Mouse (Mus musculus): ENCODE results near the gene Rbak. TPM values are rescaled to one million over a fixed set of nuclear protein-coding genes. Genes with fewer than 3 reads are reported as not detected.
"Not testable (repeated sequence)": the region's sequence is repeated elsewhere in the genome, so short reads cannot be mapped to it uniquely, and the experiment has no call there.

Rbak gene
- polyA plus RNA-seq, 1 experiment from 2014 or later, result 9.7 TPM

- not testable (repeated sequence) for H3K9ac ChIP-seq (replicated peaks; ENCODE audit: low read length); H3K4me2 ChIP-seq (ENCODE audit: low read depth, low read length); H3K36me3 ChIP-seq (replicated peaks; ENCODE audit: control insufficient read depth, insufficient read depth, low read depth, low read length); H3K27me3 ChIP-seq (ENCODE audit: control insufficient read depth, insufficient read depth, low read length); DNase-seq (ENCODE audit: low spot score); H3K4me3 ChIP-seq (ENCODE audit: low read depth, low read length); H3K9me3 ChIP-seq (replicated peaks; ENCODE audit: control insufficient read depth, low read length); H3K27ac ChIP-seq (replicated peaks; ENCODE audit: low read depth, low read length); H3K4me1 ChIP-seq (ENCODE audit: control insufficient read depth, insufficient read depth, low read length); ATAC-seq (replicated peaks; ENCODE audit: insufficient number of reproducible peaks, low FRiP score, low TSS enrichment, low read depth)
- WGBS, result 62% methylated on average over 8 of the region's 8 CpGs
Observed at GRCm38 (mm10) chr5:143194747-143195146, 14.2 kb upstream of the Rbak start.

- Histone ChIP-seq H3K4me2 (ENCODE audit: low read depth, low read length) (no peak overlapping the region), H3K4me3 (ENCODE audit: low read depth, low read length) (no peak overlapping the region), H3K27me3 (ENCODE audit: control insufficient read depth, insufficient read depth, low read length) (no peaks in the 10 kb centered on the region), H3K9ac (replicated peaks; ENCODE audit: low read length) (no peak overlapping the region), H3K4me1 (ENCODE audit: control insufficient read depth, insufficient read depth, low read length) (no peaks in the 10 kb centered on the region), H3K27ac (replicated peaks; ENCODE audit: low read depth, low read length) (no peak overlapping the region), H3K9me3 (replicated peaks; ENCODE audit: control insufficient read depth, low read length) (no peaks in the 10 kb centered on the region), H3K36me3 (replicated peaks; ENCODE audit: control insufficient read depth, insufficient read depth, low read depth, low read length) (no peaks in the 10 kb centered on the region)
- ATAC-seq (replicated peaks; ENCODE audit: insufficient number of reproducible peaks, low FRiP score, low TSS enrichment, low read depth), result no peak
- 87% methylated on average over 8 of the region's 8 CpGs for WGBS
- no peak for DNase-seq (ENCODE audit: low spot score)
Observed at GRCm38 (mm10) chr5:143192806-143193205, 12.2 kb upstream of the Rbak start.

- not testable (repeated sequence) for H3K27ac ChIP-seq (replicated peaks; ENCODE audit: low read depth, low read length); ATAC-seq (replicated peaks; ENCODE audit: insufficient number of reproducible peaks, low FRiP score, low TSS enrichment, low read depth); H3K9ac ChIP-seq (replicated peaks; ENCODE audit: low read length); DNase-seq (ENCODE audit: low spot score); H3K9me3 ChIP-seq (replicated peaks; ENCODE audit: control insufficient read depth, low read length); H3K4me1 ChIP-seq (ENCODE audit: control insufficient read depth, insufficient read depth, low read length); H3K36me3 ChIP-seq (replicated peaks; ENCODE audit: control insufficient read depth, insufficient read depth, low read depth, low read length); H3K4me2 ChIP-seq (ENCODE audit: low read depth, low read length); H3K4me3 ChIP-seq (ENCODE audit: low read depth, low read length); H3K27me3 ChIP-seq (ENCODE audit: control insufficient read depth, insufficient read depth, low read length)
- WGBS, result no CpG with 5 or more reads among the region's 1 CpGs
Observed at GRCm38 (mm10) chr5:143188014-143188413, 7.4 kb upstream of the Rbak start.

- no peak overlapping the region for H3K9ac ChIP-seq (replicated peaks; ENCODE audit: low read length)
- H3K4me1 ChIP-seq (ENCODE audit: control insufficient read depth, insufficient read depth, low read length), result no peaks in the 10 kb centered on the region; the same call in 1 of the 2 replicates
- peaks cover 13% of the 10 kb centered on the region for H3K36me3 ChIP-seq (replicated peaks; ENCODE audit: control insufficient read depth, insufficient read depth, low read depth, low read length)
- ATAC-seq (replicated peaks; ENCODE audit: insufficient number of reproducible peaks, low FRiP score, low TSS enrichment, low read depth) (no peak), DNase-seq (ENCODE audit: low spot score) (peak; percentile 38)
- H3K9me3 ChIP-seq (replicated peaks; ENCODE audit: control insufficient read depth, low read length), result no peaks in the 10 kb centered on the region
- WGBS, result 45% methylated on average over 6 of the region's 6 CpGs
- H3K27ac ChIP-seq (replicated peaks; ENCODE audit: low read depth, low read length), result no peak overlapping the region
- H3K27me3 ChIP-seq (ENCODE audit: control insufficient read depth, insufficient read depth, low read length), result no peaks in the 10 kb centered on the region
- no peak overlapping the region for H3K4me3 ChIP-seq (ENCODE audit: low read depth, low read length)
- H3K4me2 ChIP-seq (ENCODE audit: low read depth, low read length), result no peak overlapping the region
Observed at GRCm38 (mm10) chr5:143179179-143179578, 1.4 kb downstream of the Rbak start.

GRCm38 (mm10) chr5:143177541-143178200, 2.9 kb downstream of the Rbak start:
- H3K4me3 ChIP-seq (ENCODE audit: low read depth, low read length), result no peak overlapping the region
- no peak for ATAC-seq (replicated peaks; ENCODE audit: insufficient number of reproducible peaks, low FRiP score, low TSS enrichment, low read depth)
- H3K27ac ChIP-seq (replicated peaks; ENCODE audit: low read depth, low read length), result no peak overlapping the region
- DNase-seq (ENCODE audit: low spot score), result no peak
- no peak overlapping the region for H3K9ac ChIP-seq (replicated peaks; ENCODE audit: low read length)
- H3K4me1 ChIP-seq (ENCODE audit: control insufficient read depth, insufficient read depth, low read length), result no peaks in the 10 kb centered on the region; the same call in 1 of the 2 replicates
- H3K36me3 ChIP-seq (replicated peaks; ENCODE audit: control insufficient read depth, insufficient read depth, low read depth, low read length), result peaks cover 24% of the 10 kb centered on the region
- H3K4me2 ChIP-seq (ENCODE audit: low read depth, low read length), result no peak overlapping the region
- H3K9me3 ChIP-seq (replicated peaks; ENCODE audit: control insufficient read depth, low read length), result no peaks in the 10 kb centered on the region
- WGBS, result 91% methylated on average over 3 of the region's 3 CpGs
- H3K27me3 ChIP-seq (ENCODE audit: control insufficient read depth, insufficient read depth, low read length), result no peaks in the 10 kb centered on the region

- Histone ChIP-seq H3K9ac (replicated peaks; ENCODE audit: low read length) (no peak overlapping the region), H3K27ac (replicated peaks; ENCODE audit: low read depth, low read length) (no peak overlapping the region), H3K4me2 (ENCODE audit: low read depth, low read length) (no peak overlapping the region), H3K4me1 (ENCODE audit: control insufficient read depth, insufficient read depth, low read length) (no peaks in the 10 kb centered on the region; the same call in 1 of the 2 replicates), H3K36me3 (replicated peaks; ENCODE audit: control insufficient read depth, insufficient read depth, low read depth, low read length) (peaks cover 27% of the 10 kb centered on the region), H3K9me3 (replicated peaks; ENCODE audit: control insufficient read depth, low read length) (no peaks in the 10 kb centered on the region), H3K27me3 (ENCODE audit: control insufficient read depth, insufficient read depth, low read length) (no peaks in the 10 kb centered on the region), H3K4me3 (ENCODE audit: low read depth, low read length) (no peak overlapping the region)
- ATAC-seq (replicated peaks; ENCODE audit: insufficient number of reproducible peaks, low FRiP score, low TSS enrichment, low read depth), result no peak
- DNase-seq (ENCODE audit: low spot score), result no peak
- 91% methylated on average over 4 of the region's 4 CpGs for WGBS
Observed at GRCm38 (mm10) chr5:143175970-143176369, 4.6 kb downstream of the Rbak start.

GRCm38 (mm10) chr5:143165508-143166070, 15.0 kb downstream of the Rbak start:
- H3K36me3 ChIP-seq (replicated peaks; ENCODE audit: control insufficient read depth, insufficient read depth, low read depth, low read length), result no peaks in the 10 kb centered on the region

GRCm38 (mm10) chr5:143155534-143155933, 25.0 kb downstream of the Rbak start:
- WGBS, result 89% methylated on average over 3 of the region's 3 CpGs
- H3K27me3 ChIP-seq (ENCODE audit: control insufficient read depth, insufficient read depth, low read length), result peaks cover 11% of the 10 kb centered on the region
- no peak for DNase-seq (ENCODE audit: low spot score)

More at GRCm38 (mm10) chr5:143165508-143166070, 15.0 kb downstream of the Rbak start:
- H3K4me1 ChIP-seq (ENCODE audit: control insufficient read depth, insufficient read depth, low read length), result no peaks in the 10 kb centered on the region
- H3K27me3 ChIP-seq (ENCODE audit: control insufficient read depth, insufficient read depth, low read length), result no peaks in the 10 kb centered on the region; the same call in 1 of the 2 replicates
- H3K9me3 ChIP-seq (replicated peaks; ENCODE audit: control insufficient read depth, low read length), result no peaks in the 10 kb centered on the region
- no peak overlapping the region for H3K4me3 ChIP-seq (ENCODE audit: low read depth, low read length)
- H3K27ac ChIP-seq (replicated peaks; ENCODE audit: low read depth, low read length), result no peak overlapping the region
- H3K9ac ChIP-seq (replicated peaks; ENCODE audit: low read length), result no peak overlapping the region
- WGBS, result 11% methylated on average over 18 of the region's 18 CpGs
- DNase-seq (ENCODE audit: low spot score) (peak; percentile 15), ATAC-seq (replicated peaks; ENCODE audit: insufficient number of reproducible peaks, low FRiP score, low TSS enrichment, low read depth) (peak; percentile 6; the same call in 1 of the 2 replicates)
- H3K4me2 ChIP-seq (ENCODE audit: low read depth, low read length), result no peak overlapping the region

More at GRCm38 (mm10) chr5:143155534-143155933, 25.0 kb downstream of the Rbak start:
- no peak for ATAC-seq (replicated peaks; ENCODE audit: insufficient number of reproducible peaks, low FRiP score, low TSS enrichment, low read depth)
- H3K4me2 ChIP-seq (ENCODE audit: low read depth, low read length), result no peak overlapping the region
- no peaks in the 10 kb centered on the region for H3K4me1 ChIP-seq (ENCODE audit: control insufficient read depth, insufficient read depth, low read length)
- no peaks in the 10 kb centered on the region for H3K9me3 ChIP-seq (replicated peaks; ENCODE audit: control insufficient read depth, low read length)
- no peaks in the 10 kb centered on the region for H3K36me3 ChIP-seq (replicated peaks; ENCODE audit: control insufficient read depth, insufficient read depth, low read depth, low read length)
- H3K4me3 ChIP-seq (ENCODE audit: low read depth, low read length), result no peak overlapping the region
- no peak overlapping the region for H3K9ac ChIP-seq (replicated peaks; ENCODE audit: low read length)
- H3K27ac ChIP-seq (replicated peaks; ENCODE audit: low read depth, low read length), result no peak overlapping the region

Data from embryonic facial prominence, embryonic 11.5 days (tissue).